Mouse (Mus musculus) liver, embryonic 14.5 days (tissue): ENCODE measurements around the gene Mfsd4a. TPM values are rescaled to one million over a fixed set of nuclear protein-coding genes. Genes with fewer than 3 reads are reported as not detected.

Source experiments
- ATAC-seq: fragments of 200-750 bp; cut with Nextera tagmentation; 2 replicates; pipeline ENCODE4 v1.8.0; 2017; ENCODE audit warnings: moderate number of reproducible peaks, mild to moderate bottlenecking, moderate library complexity; ENCODE audit not compliant: insufficient read depth
- DNase-seq, 3 experiments: peaks; one replicate each; pipeline ENCODE4 v3.0.0-alpha.2; 2012 to 2013; ENCODE audit warnings: low read depth in 3 of 3, low spot score in 3 of 3
- H3K27ac ChIP-seq: fragments of 300-500 bp; sonication (generic); 2 replicates; pipeline ENCODE4 v1.5.1; 2014; ENCODE audit warnings: moderate library complexity, mild to moderate bottlenecking, control low read depth, inconsistent platforms
- H3K27me3 ChIP-seq: fragments of 300-500 bp; sonication (generic); 2 replicates; pipeline ENCODE4 v1.6.1; 2014; ENCODE audit warnings: mild to moderate bottlenecking, low read length, moderate library complexity; ENCODE audit not compliant: control insufficient read depth, insufficient read depth
- H3K36me3 ChIP-seq: fragments of 300-500 bp; sonication (generic); replicated peaks from 2 replicates; pipeline ENCODE4 v1.6.1; 2014; ENCODE audit warnings: low read depth; ENCODE audit not compliant: control insufficient read depth, insufficient read depth
- H3K4me1 ChIP-seq, 2 experiments: fragments of 200-500 bp in 1 of 2; fragments of 300-500 bp in 1 of 2; sonication (generic) in 1 of 2; replicated peaks; 2 replicates each; pipeline ENCODE4 v1.6.1; 2012 to 2014; ENCODE audit warnings: antibody characterized with exemption in 1 of 2, inconsistent platforms in 1 of 2, low read length in 1 of 2; ENCODE audit not compliant: control insufficient read depth in 2 of 2, insufficient read depth in 2 of 2
- H3K4me2 ChIP-seq: fragments of 300-500 bp; sonication (generic); 2 replicates; pipeline ENCODE4 v1.6.1; 2014; ENCODE audit warnings: low read depth, mild to moderate bottlenecking, control low read depth, moderate library complexity
- H3K4me3 ChIP-seq, 2 experiments: fragments of 200-500 bp in 1 of 2; fragments of 300-500 bp in 1 of 2; sonication (generic) in 1 of 2; 2 replicates each; pipeline ENCODE4 v1.5.1; 2012 to 2014; ENCODE audit warnings: low read depth in 2 of 2, low read length in 2 of 2, mild to moderate bottlenecking in 2 of 2, control low read depth in 1 of 2, inconsistent platforms in 1 of 2, moderate library complexity in 1 of 2; ENCODE audit not compliant: insufficient read depth in 1 of 2
- H3K9ac ChIP-seq: fragments of 300-500 bp; sonication (generic); replicated peaks from 2 replicates; pipeline ENCODE4 v1.6.1; 2014; ENCODE audit warnings: mild to moderate bottlenecking, control low read depth, moderate library complexity
- H3K9me3 ChIP-seq: fragments of 300-500 bp; sonication (generic); 2 replicates; pipeline ENCODE4 v1.6.1; 2016; ENCODE audit warnings: low read length, mixed read lengths; ENCODE audit not compliant: control insufficient read depth
- CTCF ChIP-seq: IDR thresholded peaks from 2 replicates; pipeline ENCODE4 v1.5.1; 2016; ENCODE audit warnings: antibody characterized with exemption, low read depth, control low read depth
- EP300 ChIP-seq: IDR thresholded peaks from 2 replicates; pipeline ENCODE4 v1.6.1; 2016; ENCODE audit warnings: antibody characterized with exemption, low read depth
- WGBS: fragments of 180-500 bp; shearing (Covaris S2); extraction: QIAGEN DNeasy Blood & Tissue Kit; methylation state at CpG from one replicate; pipeline ENCODE4 v1.1.7; 2014; ENCODE audit not compliant: insufficient replicate concordance; 5-methylcytosine and 5-hydroxymethylcytosine counted together
- polyA plus RNA-seq, 2 experiments: library from polyadenylated mRNA; depleted of rRNA in 1 of 2; stranded (reverse) in 1 of 2; unstranded in 1 of 2; fragments of >200 nt; fragmentation: Nextera tagmentation in 1 of 2; extraction: Ambion mirVana in 1 of 2; gene quantifications; 2 replicates each; pipeline versions ENCODE4 v1.2.1 to v1.2.3; 2012 to 2014

Gene Mfsd4a
- polyA plus RNA-seq, 2 experiments, result 0.02 to 2.6 TPM

DNA sequence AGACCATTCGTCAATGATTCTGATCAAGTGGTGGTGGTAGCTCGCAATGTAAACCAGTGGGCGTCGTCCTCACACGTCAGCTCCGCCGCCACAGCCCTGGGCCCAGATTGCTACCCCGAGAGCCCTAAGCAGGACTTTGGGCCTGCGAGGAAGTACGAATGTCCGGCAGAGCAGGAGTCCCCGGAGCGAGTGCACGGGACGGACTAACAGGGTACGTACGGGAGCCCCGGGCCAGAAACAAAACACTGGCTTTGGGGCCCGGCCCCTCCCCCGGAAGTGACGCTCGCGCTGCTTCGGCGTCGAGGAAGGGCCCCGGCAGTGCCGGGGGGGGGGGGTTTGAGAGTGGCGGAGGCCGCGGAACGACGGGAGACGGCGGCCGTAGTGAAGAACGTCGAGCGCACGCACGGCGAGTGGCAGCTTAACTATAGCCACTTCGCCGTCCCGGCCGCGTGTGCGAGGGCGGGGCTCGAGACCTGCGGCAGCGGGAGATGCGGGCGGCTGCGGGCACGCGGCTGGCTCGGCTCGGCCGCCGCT lies 60.5 kb downstream of the Mfsd4a start, which contains the start of gene Elk4:
Gene Elk4, plus strand, starts transcription at position 326 of the 534 bp plus-strand sequence.
- peak; percentile 5; the same call in 1 of the 2 replicates for TF ChIP-seq CTCF
- no peak for TF ChIP-seq EP300
- H3K27me3 ChIP-seq, result no peaks in the 10 kb centered on the region
- H3K4me2 ChIP-seq, result peak within 1 kb of the TSS; percentile 86
- under 1% methylated on average over 61 of the region's 61 CpGs for WGBS
- no peaks in the 10 kb centered on the region for H3K36me3 ChIP-seq
- no peaks in the 10 kb centered on the region for H3K9me3 ChIP-seq
- peak within 1 kb of the TSS; percentile 91 for H3K9ac ChIP-seq
- peaks cover 10 to 17% of the 10 kb centered on the region in 2 experiments for H3K4me1 ChIP-seq
- peak within 1 kb of the TSS; percentile 83 for H3K27ac ChIP-seq
- DNase-seq (peak; percentile 71 to 74 (median 71)), ATAC-seq (peak; percentile 85)
- peak within 1 kb of the TSS; percentile 80 to 84 for H3K4me3 ChIP-seq

GRCm38 (mm10) chr1:132006721-132007120 lies 61.1 kb downstream of the Mfsd4a start:
- WGBS, result 36% methylated on average over 5 of the region's 5 CpGs
- DNase-seq (no peak), ATAC-seq (no peak)
- H3K27ac ChIP-seq, result peak overlapping the region; percentile 83
- TF ChIP-seq EP300 (no peak), CTCF (no peak)
- peak overlapping the region; percentile 91 for H3K9ac ChIP-seq
- H3K27me3 ChIP-seq, result no peaks in the 10 kb centered on the region
- no peaks in the 10 kb centered on the region for H3K9me3 ChIP-seq
- peaks cover 10 to 17% of the 10 kb centered on the region in 2 experiments for H3K4me1 ChIP-seq
- peak overlapping the region; percentile 86 for H3K4me2 ChIP-seq
- H3K36me3 ChIP-seq, result no peaks in the 10 kb centered on the region
- peak overlapping the region in 1 of 2 experiments; percentile 80; a peak in 3 of 4 replicates for H3K4me3 ChIP-seq

DNA sequence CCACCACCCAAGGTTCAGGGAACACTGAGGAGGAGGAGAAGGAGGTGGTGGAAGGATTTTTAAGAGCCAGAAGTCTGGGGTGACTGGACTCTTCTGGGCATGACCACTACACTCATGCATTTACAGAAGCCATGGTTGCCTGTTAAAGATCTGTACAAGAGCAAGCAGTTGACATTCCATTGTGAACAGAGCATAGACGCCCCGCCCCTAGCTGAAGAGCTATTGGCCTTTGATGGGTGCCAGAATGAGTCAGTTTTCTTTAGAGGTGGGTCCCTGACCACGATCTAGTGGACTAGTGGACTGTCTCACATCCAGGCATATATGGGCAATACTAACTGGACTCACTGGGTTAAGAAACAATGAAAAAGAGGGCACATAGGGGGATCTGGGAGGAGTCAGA lies 61.8 kb downstream of the Mfsd4a start:
- DNase-seq, result no peak
- no peak overlapping the region for H3K9ac ChIP-seq
- WGBS, result 66% methylated on average over 3 of the region's 3 CpGs

DNA sequence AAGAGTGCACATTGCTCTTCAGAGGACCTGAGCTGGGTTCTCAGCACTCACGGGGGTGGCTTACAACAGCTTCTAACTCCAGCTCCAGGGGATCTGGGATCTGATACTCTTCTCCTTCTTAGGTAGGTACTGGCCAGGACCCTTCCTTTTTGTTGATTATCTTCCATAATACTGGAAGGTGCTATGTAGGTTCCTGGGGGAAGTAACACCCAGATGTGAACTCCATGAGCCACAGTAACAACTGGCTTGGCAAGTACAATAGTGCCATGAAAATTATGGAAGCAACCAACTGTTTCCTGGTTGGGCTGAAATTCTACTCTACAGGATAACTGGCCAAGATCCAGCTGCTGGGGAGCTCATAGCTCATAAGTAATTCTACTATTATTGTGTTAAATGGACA lies 62.4 kb downstream of the Mfsd4a start:
- WGBS, result 77% methylated on average over 1 of the region's 1 CpGs
- H3K27ac ChIP-seq, result no peak overlapping the region
- no peaks in the 10 kb centered on the region for H3K9me3 ChIP-seq
- H3K27me3 ChIP-seq, result no peaks in the 10 kb centered on the region
- no peak overlapping the region for H3K4me3 ChIP-seq
- H3K4me2 ChIP-seq, result no peak overlapping the region
- TF ChIP-seq CTCF (no peak), EP300 (no peak)
- no peak for DNase-seq
- no peak for ATAC-seq
- H3K4me1 ChIP-seq, result peaks cover 10 to 17% of the 10 kb centered on the region in 2 experiments
- no peaks in the 10 kb centered on the region for H3K36me3 ChIP-seq
- H3K9ac ChIP-seq, result no peak overlapping the region

More for the DNA sequence above, 61.8 kb downstream of the Mfsd4a start:
- H3K36me3 ChIP-seq, result no peaks in the 10 kb centered on the region
- no peaks in the 10 kb centered on the region for H3K27me3 ChIP-seq
- no peak overlapping the region for H3K4me2 ChIP-seq
- H3K27ac ChIP-seq, result no peak overlapping the region
- no peak for ATAC-seq
- TF ChIP-seq EP300, result no peak
- TF ChIP-seq CTCF, result no peak
- no peak overlapping the region for H3K4me3 ChIP-seq
- H3K4me1 ChIP-seq, result peaks cover 10 to 17% of the 10 kb centered on the region in 2 experiments
- no peaks in the 10 kb centered on the region for H3K9me3 ChIP-seq

DNA sequence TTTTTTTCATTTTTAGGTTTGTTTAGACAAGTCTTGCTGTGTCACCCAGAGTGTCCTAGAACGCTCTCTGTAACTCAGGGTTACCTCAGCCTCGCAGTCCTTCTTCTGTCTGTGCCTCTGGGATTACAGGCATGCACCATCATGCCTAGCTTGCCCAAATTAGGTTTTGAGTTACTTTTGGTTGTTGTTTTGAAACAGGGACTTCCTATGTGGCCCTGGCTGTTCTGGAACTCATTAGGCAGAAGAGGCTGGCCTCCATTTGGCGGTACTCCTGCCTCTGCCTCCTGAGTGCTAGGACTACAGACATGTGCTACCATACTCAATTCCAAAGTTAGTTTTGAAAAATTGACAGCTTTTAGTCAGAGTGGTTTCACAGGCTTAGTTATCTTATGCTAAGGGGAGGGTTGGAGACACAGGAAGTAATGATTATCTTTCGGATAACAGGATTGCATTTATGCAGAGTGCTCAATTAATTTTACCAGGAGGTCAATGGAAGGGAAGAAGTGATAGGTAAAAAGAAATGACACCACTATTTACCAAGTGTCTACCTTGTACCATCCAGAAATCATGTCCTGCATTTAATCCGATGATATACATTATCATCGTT lies 63.2 kb downstream of the Mfsd4a start:
- Histone ChIP-seq H3K9ac (no peak overlapping the region), H3K4me2 (no peak overlapping the region), H3K9me3 (no peaks in the 10 kb centered on the region), H3K36me3 (no peaks in the 10 kb centered on the region), H3K4me1 (peaks cover 6 to 13% of the 10 kb centered on the region in 2 experiments), H3K27me3 (no peaks in the 10 kb centered on the region), H3K4me3 (no peak overlapping the region), H3K27ac (no peak overlapping the region)
- ATAC-seq, result no peak
- no peak for DNase-seq
- 68% methylated on average over 6 of the region's 6 CpGs for WGBS
- TF ChIP-seq EP300 (no peak), CTCF (no peak)
